Mouse (Mus musculus): ENCODE data around the gene Rab3a. TPM values are rescaled to one million over a fixed set of nuclear protein-coding genes. Genes with fewer than 3 reads are reported as not detected.

Gene Rab3a
- polyA plus RNA-seq, 1 experiment from 2014 or later, result 14.8 TPM

- no peak for ATAC-seq (ENCODE audit: low read depth)
- H3K4me3 ChIP-seq (ENCODE audit: low read length), result no peak overlapping the region
These were observed 46.2 kb downstream of the Rab3a start for GRCm38 (mm10) chr8:70800648-70801047.

GRCm38 (mm10) chr8:70801156-70801555, 46.7 kb downstream of the Rab3a start:
- Histone ChIP-seq H3K4me3 (ENCODE audit: low read length) (no peak overlapping the region), H3K27ac (ENCODE audit: low read length) (no peak overlapping the region), H3K27me3 (ENCODE audit: control insufficient read depth, insufficient read depth, low read depth, low read length) (peaks cover 43% of the 10 kb centered on the region), H3K4me1 (replicated peaks; ENCODE audit: control insufficient read depth, insufficient read depth, low read length) (peaks cover 24% of the 10 kb centered on the region), H3K9me3 (ENCODE audit: control insufficient read depth, low read length) (no peaks in the 10 kb centered on the region), H3K9ac (ENCODE audit: low read length) (no peak overlapping the region), H3K4me2 (ENCODE audit: low read depth, low read length) (no peak overlapping the region), H3K36me3 (ENCODE audit: control insufficient read depth, insufficient read depth, low read length) (no peaks in the 10 kb centered on the region)
- no peak for ATAC-seq (ENCODE audit: low read depth)
- 26% methylated on average over 15 of the region's 15 CpGs for WGBS

More at GRCm38 (mm10) chr8:70800648-70801047, 46.2 kb downstream of the Rab3a start:
- Histone ChIP-seq H3K4me2 (ENCODE audit: low read depth, low read length) (no peak overlapping the region), H3K9me3 (ENCODE audit: control insufficient read depth, low read length) (no peaks in the 10 kb centered on the region), H3K36me3 (ENCODE audit: control insufficient read depth, insufficient read depth, low read length) (no peaks in the 10 kb centered on the region), H3K27ac (ENCODE audit: low read length) (no peak overlapping the region), H3K4me1 (replicated peaks; ENCODE audit: control insufficient read depth, insufficient read depth, low read length) (peaks cover 24% of the 10 kb centered on the region), H3K9ac (ENCODE audit: low read length) (no peak overlapping the region), H3K27me3 (ENCODE audit: control insufficient read depth, insufficient read depth, low read depth, low read length) (peaks cover 42% of the 10 kb centered on the region)
- WGBS, result 51% methylated on average over 10 of the region's 10 CpGs

DNA sequence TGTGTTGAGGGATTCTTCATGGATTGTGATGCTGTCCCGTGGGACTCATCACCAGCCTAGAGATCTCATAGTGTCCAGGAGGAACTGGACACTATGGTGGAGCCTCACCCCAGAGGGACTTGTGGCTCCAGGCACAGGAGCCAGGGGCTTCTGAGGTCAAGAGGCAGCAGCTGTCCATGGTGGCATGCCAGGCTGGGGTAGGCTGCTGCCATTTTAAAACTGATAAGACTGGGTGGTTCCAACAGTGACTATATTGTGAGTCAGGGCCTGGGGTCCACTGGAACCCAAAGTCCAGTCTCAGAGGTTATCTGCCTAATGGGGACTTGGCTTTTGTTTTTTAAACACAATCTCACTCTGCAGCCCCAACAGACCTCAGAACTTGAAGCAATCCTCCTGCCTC, 47.4 kb downstream of the Rab3a start:
- Histone ChIP-seq H3K36me3 (ENCODE audit: control insufficient read depth, insufficient read depth, low read length) (no peaks in the 10 kb centered on the region), H3K27me3 (ENCODE audit: control insufficient read depth, insufficient read depth, low read depth, low read length) (peaks cover 43% of the 10 kb centered on the region), H3K27ac (ENCODE audit: low read length) (no peak overlapping the region), H3K9ac (ENCODE audit: low read length) (no peak overlapping the region), H3K4me2 (ENCODE audit: low read depth, low read length) (no peak overlapping the region), H3K4me1 (replicated peaks; ENCODE audit: control insufficient read depth, insufficient read depth, low read length) (peaks cover 18% of the 10 kb centered on the region), H3K9me3 (ENCODE audit: control insufficient read depth, low read length) (no peaks in the 10 kb centered on the region), H3K4me3 (ENCODE audit: low read length) (no peak overlapping the region)
- ATAC-seq (ENCODE audit: low read depth), result no peak
- WGBS, result 69% methylated on average over 1 of the region's 1 CpGs

- Histone ChIP-seq H3K27ac (ENCODE audit: low read length) (no peak overlapping the region), H3K4me2 (ENCODE audit: low read depth, low read length) (no peak overlapping the region), H3K4me1 (replicated peaks; ENCODE audit: control insufficient read depth, insufficient read depth, low read length) (peaks cover 15% of the 10 kb centered on the region), H3K9ac (ENCODE audit: low read length) (no peak overlapping the region), H3K4me3 (ENCODE audit: low read length) (no peak overlapping the region), H3K9me3 (ENCODE audit: control insufficient read depth, low read length) (no peaks in the 10 kb centered on the region), H3K27me3 (ENCODE audit: control insufficient read depth, insufficient read depth, low read depth, low read length) (peaks cover 40% of the 10 kb centered on the region), H3K36me3 (ENCODE audit: control insufficient read depth, insufficient read depth, low read length) (no peaks in the 10 kb centered on the region)
- WGBS, result 49% methylated on average over 11 of the region's 11 CpGs
- no peak for ATAC-seq (ENCODE audit: low read depth)
These were observed 48.5 kb downstream of the Rab3a start for GRCm38 (mm10) chr8:70802786-70803510.

DNA sequence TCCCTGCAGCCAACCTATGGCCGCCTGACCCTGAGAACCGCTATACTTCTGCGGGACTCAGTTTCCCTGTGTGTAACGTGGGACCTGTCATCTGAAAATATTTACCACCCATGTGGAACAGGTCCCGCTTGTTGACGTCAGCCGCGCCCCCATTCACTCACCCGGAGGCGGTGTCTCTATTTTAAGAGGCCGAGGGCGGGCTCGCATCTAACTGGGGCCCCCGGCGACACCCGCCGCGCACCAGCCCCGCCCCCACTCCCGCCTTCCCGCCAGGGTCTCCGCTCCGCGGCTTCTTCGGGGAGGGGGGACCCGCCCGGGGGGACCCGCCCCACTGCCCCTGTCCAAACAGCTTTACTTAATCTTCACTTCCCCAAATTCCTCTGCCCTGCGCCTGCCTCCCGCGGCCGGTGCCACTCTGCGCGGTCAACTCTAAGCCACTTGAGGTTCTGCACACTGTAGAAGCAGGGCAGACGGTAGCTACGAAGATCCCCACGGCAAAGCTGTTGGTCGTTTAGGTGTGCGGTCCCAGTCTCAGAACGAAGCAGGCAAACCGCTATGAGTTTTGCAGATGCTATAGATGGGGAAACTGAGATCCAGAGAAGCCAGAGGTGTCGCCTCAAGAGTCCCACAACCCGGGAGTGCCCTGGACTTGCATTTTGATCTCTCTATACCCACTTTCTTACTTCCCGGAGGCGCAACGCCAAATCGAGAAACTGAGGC, 49.4 kb downstream of the Rab3a start:
- Histone ChIP-seq H3K27ac (ENCODE audit: low read length) (no peak overlapping the region), H3K9me3 (ENCODE audit: control insufficient read depth, low read length) (no peaks in the 10 kb centered on the region), H3K27me3 (ENCODE audit: control insufficient read depth, insufficient read depth, low read depth, low read length) (peaks cover 30% of the 10 kb centered on the region), H3K9ac (ENCODE audit: low read length) (peak overlapping the region; percentile 53), H3K4me3 (ENCODE audit: low read length) (peak overlapping the region; percentile 62), H3K4me1 (replicated peaks; ENCODE audit: control insufficient read depth, insufficient read depth, low read length) (peaks cover 8% of the 10 kb centered on the region), H3K4me2 (ENCODE audit: low read depth, low read length) (peak overlapping the region; percentile 87), H3K36me3 (ENCODE audit: control insufficient read depth, insufficient read depth, low read length) (no peaks in the 10 kb centered on the region)
- WGBS, result 1% methylated on average over 45 of the region's 47 CpGs
- peak; percentile 40 for ATAC-seq (ENCODE audit: low read depth)

DNA sequence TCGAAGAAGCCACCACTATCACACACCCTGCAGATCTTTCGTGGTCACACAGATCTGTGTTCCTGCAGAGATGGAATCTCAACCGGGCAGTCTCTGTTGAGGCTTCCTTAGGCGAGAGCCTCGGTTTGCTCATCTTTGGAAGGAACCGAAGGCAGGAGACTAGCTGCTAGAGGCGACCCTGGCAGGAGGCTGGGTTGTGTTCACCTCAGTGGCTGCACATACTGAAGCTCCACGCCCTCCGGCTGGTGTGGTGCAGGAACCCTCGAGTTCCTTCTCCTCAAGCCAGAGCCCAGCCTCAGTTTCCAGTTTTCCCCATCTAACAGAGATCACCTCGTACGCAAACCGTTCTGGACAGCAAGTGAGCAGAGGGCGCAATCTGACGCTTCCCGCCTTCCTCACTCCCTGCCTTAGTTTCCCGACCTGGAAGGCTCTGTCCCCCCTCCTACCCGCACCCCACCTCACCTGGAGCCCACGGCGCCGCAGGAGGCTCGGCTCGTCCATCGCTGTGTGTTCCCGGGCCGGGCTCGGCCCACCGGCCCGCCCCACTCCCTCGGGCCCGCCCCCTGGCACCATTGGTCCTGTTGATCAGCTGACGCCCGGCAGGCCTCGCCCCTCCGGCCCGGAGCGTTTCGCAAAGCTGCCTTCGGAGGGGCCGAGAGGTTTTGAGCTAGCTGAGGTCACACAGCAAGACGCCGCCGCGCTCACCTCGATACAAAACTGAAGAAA, 50.2 kb downstream of the Rab3a start, which contains the start of gene Mast3:
TSS of gene Mast3 (minus strand) at position 574 of the 726 bp plus-strand sequence.
- H3K4me3 ChIP-seq (ENCODE audit: low read length), result peak within 1 kb of the TSS; percentile 62
- peak; percentile 94 for ATAC-seq (ENCODE audit: low read depth)
- no peaks in the 10 kb centered on the region for H3K9me3 ChIP-seq (ENCODE audit: control insufficient read depth, low read length)
- peaks cover 8% of the 10 kb centered on the region for H3K4me1 ChIP-seq (replicated peaks; ENCODE audit: control insufficient read depth, insufficient read depth, low read length)
- no peak within 1 kb of the TSS for H3K27ac ChIP-seq (ENCODE audit: low read length)
- peaks cover 23% of the 10 kb centered on the region for H3K27me3 ChIP-seq (ENCODE audit: control insufficient read depth, insufficient read depth, low read depth, low read length)
- peak within 1 kb of the TSS; percentile 87 for H3K4me2 ChIP-seq (ENCODE audit: low read depth, low read length)
- under 1% methylated on average over 45 of the region's 45 CpGs for WGBS
- H3K9ac ChIP-seq (ENCODE audit: low read length), result peak within 1 kb of the TSS; percentile 53
- H3K36me3 ChIP-seq (ENCODE audit: control insufficient read depth, insufficient read depth, low read length), result no peaks in the 10 kb centered on the region

- no peak overlapping the region for H3K4me3 ChIP-seq (ENCODE audit: low read length)
- peaks cover 13% of the 10 kb centered on the region for H3K27me3 ChIP-seq (ENCODE audit: control insufficient read depth, insufficient read depth, low read depth, low read length)
- H3K27ac ChIP-seq (ENCODE audit: low read length), result no peak overlapping the region
- no peak overlapping the region for H3K9ac ChIP-seq (ENCODE audit: low read length)
- H3K36me3 ChIP-seq (ENCODE audit: control insufficient read depth, insufficient read depth, low read length), result no peaks in the 10 kb centered on the region
- no peaks in the 10 kb centered on the region for H3K9me3 ChIP-seq (ENCODE audit: control insufficient read depth, low read length)
- ATAC-seq (ENCODE audit: low read depth), result no peak
- no peak overlapping the region for H3K4me2 ChIP-seq (ENCODE audit: low read depth, low read length)
- WGBS, result 55% methylated on average over 4 of the region's 4 CpGs
- peaks cover 8% of the 10 kb centered on the region for H3K4me1 ChIP-seq (replicated peaks; ENCODE audit: control insufficient read depth, insufficient read depth, low read length)
These were observed 52.1 kb downstream of the Rab3a start for GRCm38 (mm10) chr8:70806541-70806940.

DNA sequence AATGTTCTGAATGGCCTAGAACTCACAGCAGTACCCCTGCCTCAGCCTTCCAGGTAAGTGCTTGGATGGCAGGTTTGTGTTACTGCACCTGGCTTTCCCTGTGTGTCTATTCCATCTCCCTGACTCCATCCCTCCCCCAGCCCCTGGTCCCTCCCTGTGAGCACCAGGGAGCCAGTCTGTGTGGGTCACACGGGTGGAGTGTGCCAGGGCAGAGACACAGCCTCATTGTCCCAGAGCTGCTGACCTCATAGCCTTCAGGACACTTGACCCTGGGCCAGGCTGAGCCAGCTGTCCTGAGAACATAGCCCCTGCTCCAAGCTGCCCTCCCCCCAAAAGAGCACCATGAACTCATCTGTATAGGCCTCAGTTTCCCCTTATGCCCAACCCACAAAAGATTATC, 52.8 kb downstream of the Rab3a start:
- H3K27me3 ChIP-seq (ENCODE audit: control insufficient read depth, insufficient read depth, low read depth, low read length), result peaks cover 13% of the 10 kb centered on the region
- no peaks in the 10 kb centered on the region for H3K36me3 ChIP-seq (ENCODE audit: control insufficient read depth, insufficient read depth, low read length)
- no peak overlapping the region for H3K9ac ChIP-seq (ENCODE audit: low read length)
- H3K27ac ChIP-seq (ENCODE audit: low read length), result no peak overlapping the region
- peaks cover 8% of the 10 kb centered on the region for H3K4me1 ChIP-seq (replicated peaks; ENCODE audit: control insufficient read depth, insufficient read depth, low read length)
- ATAC-seq (ENCODE audit: low read depth), result no peak
- H3K4me3 ChIP-seq (ENCODE audit: low read length), result no peak overlapping the region
- no peak overlapping the region for H3K4me2 ChIP-seq (ENCODE audit: low read depth, low read length)
- 42% methylated on average over 1 of the region's 1 CpGs for WGBS
- H3K9me3 ChIP-seq (ENCODE audit: control insufficient read depth, low read length), result no peaks in the 10 kb centered on the region

DNA sequence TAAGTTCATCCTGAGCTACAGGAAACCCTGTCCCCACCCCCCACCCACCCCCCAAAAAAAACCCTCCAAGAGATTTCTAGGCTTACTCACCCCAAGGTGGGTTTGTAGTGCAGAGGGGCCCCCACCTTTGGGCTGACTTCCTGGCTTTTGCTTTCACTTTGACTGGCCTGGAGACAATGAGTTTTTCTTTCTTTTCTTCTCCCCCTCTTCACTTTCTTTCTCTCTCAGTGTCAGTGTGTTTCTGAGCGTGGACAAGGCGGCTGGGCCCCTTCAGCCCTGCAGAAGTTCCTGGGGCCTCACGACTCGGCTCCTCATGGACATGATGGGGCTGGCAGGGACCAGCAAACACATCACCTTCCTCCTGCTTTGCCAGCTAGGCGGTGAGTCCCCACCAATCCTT, 53.8 kb downstream of the Rab3a start, which contains the start of gene Il12rb1:
TSS of gene Il12rb1 (plus strand) at position 211 of the 400 bp plus-strand sequence.
- Histone ChIP-seq H3K9ac (ENCODE audit: low read length) (no peak within 1 kb of the TSS), H3K9me3 (ENCODE audit: control insufficient read depth, low read length) (no peaks in the 10 kb centered on the region), H3K4me2 (ENCODE audit: low read depth, low read length) (no peak within 1 kb of the TSS), H3K4me1 (replicated peaks; ENCODE audit: control insufficient read depth, insufficient read depth, low read length) (peaks cover 8% of the 10 kb centered on the region), H3K4me3 (ENCODE audit: low read length) (no peak within 1 kb of the TSS), H3K36me3 (ENCODE audit: control insufficient read depth, insufficient read depth, low read length) (no peaks in the 10 kb centered on the region), H3K27me3 (ENCODE audit: control insufficient read depth, insufficient read depth, low read depth, low read length) (peaks cover 13% of the 10 kb centered on the region), H3K27ac (ENCODE audit: low read length) (no peak within 1 kb of the TSS)
- WGBS, result 46% methylated on average over 5 of the region's 5 CpGs
- ATAC-seq (ENCODE audit: low read depth), result no peak
